Mouse (Mus musculus): Measurements from ENCODE around the gene Sycp2. TPM values are rescaled to one million over a fixed set of nuclear protein-coding genes. Genes with fewer than 3 reads are reported as not detected.

Gene Sycp2
- polyA plus RNA-seq, 1 experiment from 2014 or later = 0.07 TPM

- no peak for DNase-seq (ENCODE audit: low spot score)
Measured at GRCm38 (mm10) chr2:178304188-178304529, 103.3 kb downstream of the Sycp2 start.

- no peak for DNase-seq (ENCODE audit: low spot score)
Measured at GRCm38 (mm10) chr2:178303453-178304187, 103.9 kb downstream of the Sycp2 start.

Other genes starting within 250 kb of the Sycp2 start
- 1.0 and 1.3 TPM in 2 replicates for gene Ppp1r3d, start 6.8 kb upstream of the Sycp2 start, polyA plus RNA-seq (2015; fragmentation: Nextera tagmentation; extraction: Ambion mirVana)
- 1.1 and 1.5 TPM in 2 replicates for gene Fam217b, start 6.8 kb upstream of the Sycp2 start, polyA plus RNA-seq (2015; fragmentation: Nextera tagmentation; extraction: Ambion mirVana)
- gene Cdh26, start 22.8 kb upstream of the Sycp2 start, polyA plus RNA-seq (2015; fragmentation: Nextera tagmentation; extraction: Ambion mirVana) = 0.16 and 0.18 TPM in 2 replicates